Mouse (Mus musculus) heart, adult 2 months (tissue): Measurements from ENCODE around the gene Zfp428. TPM values are rescaled to one million over a fixed set of nuclear protein-coding genes. Genes with fewer than 3 reads are reported as not detected.

Experiments
- DNase-seq, 2 experiments: peaks; one replicate each; pipeline ENCODE4 v3.0.0; 2021
- H3K27ac ChIP-seq: fragments of 200-600 bp; 2 replicates; pipeline ENCODE4 v1.8.1; 2022
- H3K27me3 ChIP-seq: fragments of 200-500 bp; 2 replicates; pipeline ENCODE4 v1.6.1; 2012; ENCODE audit warnings: mild to moderate bottlenecking, low read length, inconsistent platforms, mixed read lengths; ENCODE audit not compliant: control insufficient read depth, insufficient read depth
- H3K36me3 ChIP-seq: fragments of 200-500 bp; 2 replicates; pipeline ENCODE4 v1.6.1; 2012; ENCODE audit warnings: low read length, inconsistent platforms; ENCODE audit not compliant: control insufficient read depth, insufficient read depth
- H3K4me1 ChIP-seq: fragments of 200-500 bp; 2 replicates; pipeline ENCODE4 v1.6.1; 2011; ENCODE audit warnings: low read length; ENCODE audit not compliant: control insufficient read depth, insufficient read depth
- H3K4me3 ChIP-seq: fragments of 200-600 bp; 2 replicates; pipeline ENCODE4 v1.8.1; 2022
- H3K79me2 ChIP-seq: fragments of 200-500 bp; replicated peaks from 2 replicates; pipeline ENCODE4 v1.6.1; 2012; ENCODE audit warnings: mild to moderate bottlenecking, inconsistent platforms, low read length, moderate library complexity, mixed read lengths; ENCODE audit not compliant: control insufficient read depth, insufficient read depth
- H3K9ac ChIP-seq: fragments of 200-500 bp; 2 replicates; pipeline ENCODE4 v1.6.1; 2012; ENCODE audit warnings: low read depth, mild to moderate bottlenecking, control low read depth, inconsistent platforms, low read length, mixed read lengths
- CTCF ChIP-seq: fragments of 200-600 bp; IDR thresholded peaks from 2 replicates; pipeline ENCODE4 v1.8.1; 2022; ENCODE audit warnings: antibody characterized with exemption, mild to moderate bottlenecking, moderate library complexity
- EP300 ChIP-seq: fragments of 200-500 bp; IDR thresholded peaks from 2 replicates; pipeline ENCODE4 v1.6.1; 2011; ENCODE audit warnings: low read depth, low read length, control low read depth; ENCODE audit not compliant: insufficient read depth
- POLR2A ChIP-seq: fragments of 200-500 bp; IDR thresholded peaks from 2 replicates; pipeline ENCODE4 v1.6.1; 2011; ENCODE audit warnings: mild to moderate bottlenecking, low read depth, low read length, control low read depth; ENCODE audit not compliant: insufficient read depth
- WGBS: fragments of 180-500 bp; shearing (Covaris S2); methylation state at CpG from one replicate; pipeline ENCODE4 v1.1.7; 2018; 5-methylcytosine and 5-hydroxymethylcytosine counted together
- intact Hi-C: fragments of 180-260 bp; cut with DNase I; formaldehyde crosslinking; loops from one replicate; pipeline ENCODE4 v1.15.1; 2025
- polyA plus RNA-seq: library from polyadenylated mRNA; depleted of rRNA; stranded (reverse); fragments of >200 nt; gene quantifications from 2 replicates; pipeline ENCODE4 v1.2.3, GENCODE M21; 2012
- total RNA-seq, 2 experiments: library from RNA; stranded (reverse); gene quantifications; 2 replicates each; pipeline ENCODE4 v1.2.3; 2021

The Zfp428 gene
- total and polyA plus RNA-seq, 3 experiments, result 14.5 to 28.7 (median 14.9) TPM

GRCm38 (mm10) chr7:24522805-24523204 is 16.0 kb downstream of the Zfp428 start:
- H3K9ac ChIP-seq, result no peak overlapping the region
- WGBS, result 46% methylated on average over 5 of the region's 5 CpGs
- TF ChIP-seq EP300 (no peak), CTCF (no peak), POLR2A (no peak)
- no peak overlapping the region for H3K4me3 ChIP-seq
- intact Hi-C loops, result no loop called here
- H3K27ac ChIP-seq, result no peak overlapping the region
- H3K27me3 ChIP-seq, result no peaks in the 10 kb centered on the region
- H3K79me2 ChIP-seq, result no peaks in the 10 kb centered on the region
- no peak for DNase-seq
- H3K36me3 ChIP-seq, result no peaks in the 10 kb centered on the region
- H3K4me1 ChIP-seq, result no peaks in the 10 kb centered on the region

- H3K9ac ChIP-seq, result no peak overlapping the region
- no peaks in the 10 kb centered on the region for H3K4me1 ChIP-seq
- H3K4me3 ChIP-seq, result no peak overlapping the region
- 78% methylated on average over 6 of the region's 6 CpGs for WGBS
- no peaks in the 10 kb centered on the region for H3K79me2 ChIP-seq
- H3K36me3 ChIP-seq, result no peaks in the 10 kb centered on the region
- DNase-seq, result no peak
- TF ChIP-seq EP300 (no peak), POLR2A (no peak), CTCF (no peak)
- intact Hi-C loops, result no loop called here
- H3K27ac ChIP-seq, result no peak overlapping the region
- no peaks in the 10 kb centered on the region for H3K27me3 ChIP-seq
Observed at GRCm38 (mm10) chr7:24523723-24524122, 16.9 kb downstream of the Zfp428 start.

DNA sequence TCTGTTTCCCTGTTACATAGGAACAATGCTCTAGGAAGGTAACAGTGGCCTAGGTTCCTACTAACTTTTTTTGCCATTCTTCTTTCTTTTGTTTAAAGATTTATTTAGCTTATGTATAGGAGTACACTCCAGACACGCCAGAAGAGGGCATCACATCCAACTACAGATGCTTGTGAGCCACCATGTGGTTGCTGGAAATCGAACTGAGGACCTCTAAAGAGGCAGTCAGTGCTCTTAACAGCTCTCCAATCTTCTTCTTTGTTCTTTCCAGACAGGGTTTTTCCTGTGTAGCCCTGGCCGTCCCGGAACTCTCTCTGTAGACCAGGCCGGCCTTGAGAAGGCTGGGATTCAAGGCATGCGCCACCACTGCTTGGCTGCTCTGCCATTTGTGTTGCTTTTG is 18.2 kb downstream of the Zfp428 start:
- no peak for TF ChIP-seq POLR2A
- TF ChIP-seq CTCF, result no peak
- no peak for TF ChIP-seq EP300
- intact Hi-C loops, result loop anchor here (5.0 kb wide), 1 partner anchor 53 kb away; no protein-coding TSS in a partner anchor
- Histone ChIP-seq H3K9ac (no peak overlapping the region), H3K27me3 (no peaks in the 10 kb centered on the region), H3K4me3 (no peak overlapping the region), H3K36me3 (no peaks in the 10 kb centered on the region), H3K4me1 (no peaks in the 10 kb centered on the region), H3K27ac (no peak overlapping the region), H3K79me2 (no peaks in the 10 kb centered on the region)
- WGBS, result 76% methylated on average over 6 of the region's 6 CpGs
- DNase-seq, result no peak

DNA sequence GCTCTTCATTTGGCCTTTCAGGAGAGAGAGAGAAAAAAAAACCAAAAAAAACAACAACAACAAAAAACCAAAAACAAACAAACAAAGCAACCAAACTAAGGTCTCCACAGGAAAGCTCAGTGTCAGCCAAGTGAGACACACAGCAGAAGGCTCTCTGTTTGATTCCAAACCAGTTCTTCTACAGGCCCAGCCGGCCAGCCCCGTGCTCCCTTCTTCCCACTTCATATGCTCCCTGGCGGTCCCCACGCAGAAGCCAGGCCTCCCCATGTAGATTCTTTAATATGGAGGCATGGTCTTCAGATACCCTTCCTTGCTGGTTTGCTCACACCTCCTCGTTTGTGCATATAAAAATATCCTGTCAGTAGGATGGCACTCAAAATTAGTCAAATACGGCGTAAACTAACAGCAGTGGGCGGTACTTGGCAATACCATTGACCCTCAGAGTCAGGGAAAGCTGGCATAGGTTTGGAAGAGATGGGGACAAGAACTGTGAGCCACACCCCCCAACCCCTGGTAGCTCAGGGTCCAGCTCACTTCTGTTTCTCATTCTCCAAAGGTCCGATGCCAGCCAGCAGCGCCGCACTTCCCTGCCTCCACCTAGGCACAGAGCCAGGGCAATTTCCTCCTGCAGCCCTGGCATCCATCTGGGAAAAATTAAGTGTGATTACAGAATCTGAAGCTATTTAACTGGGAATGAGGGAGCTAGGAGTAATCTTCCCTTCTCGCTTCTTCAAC is 19.0 kb downstream of the Zfp428 start:
- Histone ChIP-seq H3K27ac (no peak overlapping the region), H3K4me3 (no peak overlapping the region), H3K4me1 (no peaks in the 10 kb centered on the region), H3K27me3 (no peaks in the 10 kb centered on the region), H3K79me2 (no peaks in the 10 kb centered on the region), H3K9ac (no peak overlapping the region), H3K36me3 (no peaks in the 10 kb centered on the region)
- no peak for DNase-seq
- intact Hi-C loops, result loop anchor here (5.0 kb wide), 1 partner anchor 54 kb away; no protein-coding TSS in a partner anchor
- 81% methylated on average over 12 of the region's 12 CpGs for WGBS
- TF ChIP-seq POLR2A (no peak), CTCF (no peak), EP300 (no peak)

DNA sequence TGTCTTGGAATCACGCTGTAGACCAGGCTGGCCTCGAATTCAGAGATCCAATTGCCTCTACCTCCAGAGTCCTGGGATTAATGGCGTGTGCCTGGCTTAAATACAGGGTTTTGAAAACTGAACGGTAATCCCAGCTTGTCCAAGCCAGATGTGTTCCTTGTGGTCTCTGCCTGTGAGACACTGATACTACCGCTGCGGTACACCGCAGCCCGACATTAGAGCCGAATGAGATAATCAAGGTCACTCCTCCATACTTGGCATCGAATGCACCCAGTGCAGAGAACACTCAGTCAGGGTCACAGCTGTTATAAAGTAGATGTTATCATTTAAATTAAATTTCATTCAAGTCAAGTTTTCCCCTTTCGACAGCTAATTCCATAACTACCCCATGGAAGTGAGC is 22.1 kb downstream of the Zfp428 start:
- 66% methylated on average over 11 of the region's 11 CpGs for WGBS
- Histone ChIP-seq H3K79me2 (no peaks in the 10 kb centered on the region; the same call in 1 of the 2 replicates), H3K4me3 (no peak overlapping the region), H3K27ac (no peak overlapping the region; the same call in 1 of the 2 replicates), H3K27me3 (no peaks in the 10 kb centered on the region), H3K36me3 (peaks cover 3% of the 10 kb centered on the region; the same call in 1 of the 2 replicates), H3K9ac (no peak overlapping the region), H3K4me1 (peaks cover 2% of the 10 kb centered on the region; the same call in 1 of the 2 replicates)
- TF ChIP-seq POLR2A (no peak), CTCF (no peak), EP300 (no peak)
- intact Hi-C loops, result loop anchor here (5.0 kb wide), 1 partner anchor 57 kb away; no protein-coding TSS in a partner anchor
- DNase-seq, result no peak

GRCm38 (mm10) chr7:24529580-24529979 is 22.8 kb downstream of the Zfp428 start:
- Histone ChIP-seq H3K27me3 (no peaks in the 10 kb centered on the region), H3K27ac (peak overlapping the region; percentile 86), H3K9ac (peak overlapping the region; percentile 77), H3K4me1 (peaks cover 2% of the 10 kb centered on the region; the same call in 1 of the 2 replicates), H3K4me3 (peak overlapping the region; percentile 61), H3K36me3 (peaks cover 3% of the 10 kb centered on the region; the same call in 1 of the 2 replicates), H3K79me2 (peaks cover 2% of the 10 kb centered on the region; the same call in 1 of the 2 replicates)
- intact Hi-C loops, result loop anchor here (5.0 kb wide), 1 partner anchor 57 kb away; no protein-coding TSS in a partner anchor
- WGBS, result 39% methylated on average over 11 of the region's 11 CpGs
- DNase-seq, result no peak
- TF ChIP-seq EP300, result no peak
- TF ChIP-seq CTCF, result no peak
- TF ChIP-seq POLR2A, result no peak
